Mouse (Mus musculus) CH12.LX (cell line): ENCODE data around the gene Fam221a. TPM values are rescaled to one million over a fixed set of nuclear protein-coding genes. Genes with fewer than 3 reads are reported as not detected.

Source experiments
- DNase-seq: peaks from one replicate; pipeline ENCODE4 v3.0.0-alpha.2; 2013; ENCODE audit errors: extremely low read depth
- H3K27ac ChIP-seq: 2 replicates; pipeline ENCODE4 v1.5.1; 2012; ENCODE audit warnings: low read depth, mild to moderate bottlenecking, control low read depth, moderate library complexity; ENCODE audit not compliant: insufficient read depth
- H3K27me3 ChIP-seq: replicated peaks from 2 replicates; pipeline ENCODE3; 2012; ENCODE audit warnings: inconsistent platforms
- H3K36me3 ChIP-seq, 2 experiments: replicated peaks in 1 of 2; 2 replicates each; pipeline versions ENCODE3 to v1.6.1; 2012; ENCODE audit warnings: inconsistent platforms in 1 of 2, low read length in 1 of 2, mild to moderate bottlenecking in 1 of 2, mixed read lengths in 1 of 2, moderate library complexity in 1 of 2; ENCODE audit not compliant: control insufficient read depth in 1 of 2, insufficient read depth in 1 of 2
- H3K4me1 ChIP-seq, 2 experiments: 2 replicates each; pipeline ENCODE4 v1.6.1; 2012; ENCODE audit warnings: inconsistent platforms in 1 of 2, moderate library complexity in 1 of 2; ENCODE audit not compliant: insufficient read depth in 2 of 2, control insufficient read depth in 1 of 2
- H3K4me2 ChIP-seq: 2 replicates; pipeline ENCODE4 v1.6.1; 2012; ENCODE audit warnings: low read depth, mild to moderate bottlenecking, control low read depth; ENCODE audit not compliant: poor library complexity, insufficient read depth, severe bottlenecking
- H3K4me3 ChIP-seq, 3 experiments: fragments of 150-350 bp in 1 of 3; sonication (generic) in 1 of 3; replicated peaks in 1 of 3; 2 replicates each; pipeline versions ENCODE3 to v1.5.1; 2011 to 2012; ENCODE audit warnings: low read depth in 2 of 3, low read length in 2 of 3, mild to moderate bottlenecking in 2 of 3, moderate library complexity in 2 of 3, control low read depth in 1 of 3, improper control_type of control experiment in 1 of 3, inconsistent platforms in 1 of 3, mixed read lengths in 1 of 3; ENCODE audit not compliant: poor library complexity in 1 of 3
- H3K79me2 ChIP-seq: replicated peaks from 2 replicates; pipeline ENCODE4 v1.6.1; 2012; ENCODE audit warnings: mild to moderate bottlenecking, moderate library complexity; ENCODE audit not compliant: control insufficient read depth, poor library complexity, insufficient read depth, severe bottlenecking; ENCODE audit errors: extremely low read depth
- H3K9ac ChIP-seq: 2 replicates; pipeline ENCODE4 v1.6.1; 2012; ENCODE audit warnings: low read depth, mild to moderate bottlenecking, control low read depth, moderate library complexity; ENCODE audit not compliant: insufficient read depth
- H3K9me3 ChIP-seq: replicated peaks from 2 replicates; pipeline ENCODE3; 2012; ENCODE audit warnings: low read length, inconsistent platforms, mixed read lengths
- BHLHE40 ChIP-seq: IDR thresholded peaks from 2 replicates; pipeline ENCODE4 v1.6.1; 2011; ENCODE audit warnings: mild to moderate bottlenecking, low read depth, low read length, improper control_type of control experiment
- CHD1 ChIP-seq: IDR thresholded peaks from 2 replicates; pipeline ENCODE4 v1.6.1; 2012; ENCODE audit warnings: low read depth, low read length, improper control_type of control experiment, inconsistent platforms
- CHD2 ChIP-seq: IDR thresholded peaks from 2 replicates; pipeline ENCODE4 v1.6.1; 2011; ENCODE audit warnings: low read length, improper control_type of control experiment
- CTCF ChIP-seq, 2 experiments: IDR thresholded peaks in 1 of 2; conservative IDR thresholded peaks in 1 of 2; 2 replicates each; pipeline ENCODE4 v1.5.1; 2011 to 2012; ENCODE audit warnings: low read depth in 2 of 2, low read length in 2 of 2, improper control_type of control experiment in 1 of 2, inconsistent platforms in 1 of 2, mild to moderate bottlenecking in 1 of 2, moderate library complexity in 1 of 2
- E2F4 ChIP-seq: IDR thresholded peaks from 2 replicates; pipeline ENCODE4 v1.6.1; 2011; ENCODE audit warnings: low read depth, low read length, improper control_type of control experiment; ENCODE audit not compliant: insufficient replicate concordance
- ELF1 ChIP-seq: IDR thresholded peaks from 2 replicates; pipeline ENCODE4 v1.6.1; 2014; ENCODE audit warnings: low read depth, mild to moderate bottlenecking, inconsistent platforms, low read length, improper control_type of control experiment
- EP300 ChIP-seq: IDR thresholded peaks from 2 replicates; pipeline ENCODE4 v1.6.1; 2011; ENCODE audit warnings: low read length, improper control_type of control experiment
- ETS1 ChIP-seq: conservative IDR thresholded peaks from 2 replicates; pipeline ENCODE4 v1.6.1; 2012; ENCODE audit warnings: low read depth, mild to moderate bottlenecking, inconsistent platforms, low read length, improper control_type of control experiment, moderate library complexity
- IRF4 ChIP-seq: IDR thresholded peaks from 2 replicates; pipeline ENCODE4 v1.6.1; 2014; ENCODE audit warnings: low read depth, mild to moderate bottlenecking, inconsistent platforms, low read length, improper control_type of control experiment
- JUN ChIP-seq: IDR thresholded peaks from 2 replicates; pipeline ENCODE4 v1.6.1; 2011; ENCODE audit warnings: low read depth, mild to moderate bottlenecking, low read length, improper control_type of control experiment, moderate library complexity; ENCODE audit not compliant: insufficient read depth
- JUND ChIP-seq: conservative IDR thresholded peaks from 2 replicates; pipeline ENCODE4 v1.6.1; 2011; ENCODE audit warnings: low read depth, low read length, improper control_type of control experiment
- KAT2A ChIP-seq: IDR thresholded peaks from 2 replicates; pipeline ENCODE4 v1.6.1; 2012; ENCODE audit warnings: low read length, improper control_type of control experiment, inconsistent platforms; ENCODE audit not compliant: insufficient replicate concordance
- MAX ChIP-seq: IDR thresholded peaks from 2 replicates; pipeline ENCODE4 v1.6.1; 2011; ENCODE audit warnings: low read length, improper control_type of control experiment
- MAZ ChIP-seq: IDR thresholded peaks from 2 replicates; pipeline ENCODE4 v1.6.1; 2012; ENCODE audit warnings: low read depth, mild to moderate bottlenecking, inconsistent platforms, low read length, improper control_type of control experiment, moderate library complexity
- MXI1 ChIP-seq: IDR thresholded peaks from 2 replicates; pipeline ENCODE4 v1.6.1; 2011; ENCODE audit warnings: mild to moderate bottlenecking, low read depth, low read length, improper control_type of control experiment
- MYC ChIP-seq: IDR thresholded peaks from 2 replicates; pipeline ENCODE4 v1.6.1; 2011; ENCODE audit warnings: low read depth, mild to moderate bottlenecking, improper control_type of control experiment, low read length
- NRF1 ChIP-seq: IDR thresholded peaks from 2 replicates; pipeline ENCODE4 v1.6.1; 2014; ENCODE audit warnings: low read depth, mild to moderate bottlenecking, inconsistent platforms, low read length, improper control_type of control experiment, moderate library complexity
- POLR2A ChIP-seq: IDR thresholded peaks from 2 replicates; pipeline ENCODE4 v1.6.1; 2011; ENCODE audit warnings: low read depth, mild to moderate bottlenecking, improper control_type of control experiment, low read length
- RAD21 ChIP-seq: IDR thresholded peaks from 2 replicates; pipeline ENCODE4 v1.6.1; 2011; ENCODE audit warnings: low read depth, mild to moderate bottlenecking, low read length, improper control_type of control experiment, moderate library complexity
- RCOR1 ChIP-seq: conservative IDR thresholded peaks from 2 replicates; pipeline ENCODE4 v1.6.1; 2012; ENCODE audit warnings: low read depth, mild to moderate bottlenecking, inconsistent platforms, low read length, improper control_type of control experiment
- SMC3 ChIP-seq: IDR thresholded peaks from 2 replicates; pipeline ENCODE4 v1.6.1; 2011; ENCODE audit warnings: low read depth, low read length, improper control_type of control experiment
- TBP ChIP-seq: conservative IDR thresholded peaks from 2 replicates; pipeline ENCODE4 v1.6.1; 2011; ENCODE audit warnings: low read depth, low read length, improper control_type of control experiment
- USF1 ChIP-seq: IDR thresholded peaks from 2 replicates; pipeline ENCODE4 v1.6.1; 2014; ENCODE audit warnings: low read depth, mild to moderate bottlenecking, inconsistent platforms, low read length, improper control_type of control experiment
- ZKSCAN1 ChIP-seq: IDR thresholded peaks from 2 replicates; pipeline ENCODE4 v1.6.1; 2012; ENCODE audit warnings: low read depth, inconsistent platforms, low read length, improper control_type of control experiment, borderline replicate concordance
- ZNF384 ChIP-seq: IDR thresholded peaks from 2 replicates; pipeline ENCODE4 v1.6.1; 2012; ENCODE audit warnings: low read depth, low read length, improper control_type of control experiment, inconsistent platforms
- dilution Hi-C: fragments of 300-500 bp; cut with MboI; formaldehyde crosslinking; loops from 2 replicates; pipeline ENCODE4 v1.14.3; 2020; ENCODE audit warnings: low sequenced_read_pairs; ENCODE audit not compliant: extremely low pct_unique_long_range_greater_than_20kb, extremely low pct_ligation_motif_present
- in situ Hi-C: fragments of 300-500 bp; cut with MboI; formaldehyde crosslinking; loops from 3 replicates; pipeline ENCODE4 v1.14.3; 2019; ENCODE audit warnings: low sequenced_read_pairs, low pct_ligation_motif_present, low pct_unique_long_range_greater_than_20kb, mixed read lengths
- polyA plus RNA-seq: library from polyadenylated mRNA; unstranded; fragments of >175 nt; gene quantifications from 2 replicates; pipeline ENCODE4 v1.2.1, GENCODE M21; 2012; ENCODE audit warnings: low read depth; ENCODE audit not compliant: insufficient read length
- total RNA-seq, 2 experiments: library from RNA; depleted of rRNA; stranded (reverse); fragments of 300-350 nt in 1 of 2; fragments of >200 nt in 1 of 2; gene quantifications; 2 replicates each; pipeline ENCODE4 v1.2.3; 2012 to 2014

Fam221a gene
- total and polyA plus RNA-seq, 3 experiments = not detected

- Histone ChIP-seq H3K27ac (no peak overlapping the region), H3K79me2 (no peaks in the 10 kb centered on the region), H3K9ac (no peak overlapping the region), H3K4me1 (no peaks in the 10 kb centered on the region), H3K4me3 (no peak overlapping the region), H3K27me3 (no peaks in the 10 kb centered on the region), H3K4me2 (no peak overlapping the region), H3K36me3 (no peaks in the 10 kb centered on the region), H3K9me3 (peaks cover 2% of the 10 kb centered on the region)
- dilution Hi-C loops = no loop called here
- in situ Hi-C loops = loop anchor here (10.0 kb wide), 2 partner anchors 143 to 393 kb away; no protein-coding TSS in a partner anchor
- TF ChIP-seq POLR2A (no peak), E2F4 (no peak), CTCF (conservative IDR thresholded peaks at IDR 0.05 in 1 of 2, IDR thresholded peaks at IDR 0.05 in 1 of 2; ENCODE audit: low read depth in 2 of 2, low read length in 2 of 2) (peak in 1 of 2 experiments; percentile 40; a peak in 2 of 4 replicates), MAZ (no peak), MXI1 (no peak), MYC (no peak), ETS1 (no peak), USF1 (no peak), EP300 (no peak), SMC3 (peak; percentile 40; the same call in 1 of the 2 replicates), JUN (no peak), NRF1 (no peak), ZNF384 (no peak), RAD21 (peak; percentile 2), CHD2 (no peak), BHLHE40 (no peak), ELF1 (no peak), IRF4 (no peak), KAT2A (no peak), CHD1 (no peak), MAX (no peak), JUND (no peak), RCOR1 (no peak), ZKSCAN1 (no peak), TBP (no peak)
- DNase-seq = peak; percentile 48
Observed at GRCm38 (mm10) chr6:49397466-49397865, 29.9 kb downstream of the Fam221a start.
